Mouse (Mus musculus): Measurements from ENCODE around the gene Psmd7. TPM values are rescaled to one million over a fixed set of nuclear protein-coding genes. Genes with fewer than 3 reads are reported as not detected.

The Psmd7 gene
- total RNA-seq, 4 experiments from 2014 or later: 105 to 114 (median 109) TPM

DNA sequence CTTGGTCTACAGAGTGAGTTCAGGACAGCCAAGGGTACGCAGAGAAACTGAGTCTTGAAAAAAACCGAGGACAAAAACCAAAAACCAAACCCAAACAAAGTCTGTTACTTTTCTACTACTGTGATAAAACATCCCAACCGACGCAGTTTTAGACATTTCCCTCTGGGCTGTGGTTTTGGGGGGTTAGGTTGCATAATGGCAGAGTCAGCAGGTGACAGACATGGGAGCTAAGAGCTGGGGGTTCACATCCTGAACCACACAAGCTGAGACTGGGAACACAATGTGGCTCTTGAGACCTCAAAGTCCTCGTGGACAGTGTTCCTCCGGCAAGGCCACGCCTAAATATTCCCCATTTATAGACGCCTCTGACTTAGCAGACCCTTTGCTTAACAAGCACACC is 10.1 kb downstream of the Psmd7 start:
- DNase-seq (ENCODE audit: low spot score in 2 of 2): no peak

DNA sequence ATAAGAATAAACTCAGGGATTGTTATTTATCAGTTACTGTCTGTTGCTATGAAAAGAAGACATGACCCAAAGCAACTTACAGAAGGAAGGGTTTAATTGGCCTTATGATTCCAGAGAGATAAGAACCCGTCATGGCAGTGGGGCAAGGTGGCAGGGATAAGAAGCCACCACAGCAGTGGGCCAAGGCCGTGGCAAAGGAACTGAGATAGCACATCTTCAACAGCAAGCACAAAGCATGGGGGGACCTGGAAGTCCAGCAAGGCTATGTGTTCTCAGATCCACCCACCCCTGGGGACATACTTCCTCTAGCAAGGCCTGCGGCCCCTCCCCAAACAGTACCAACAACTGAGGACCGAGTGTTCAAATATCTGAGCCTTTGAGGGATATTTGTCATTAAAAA is 10.6 kb downstream of the Psmd7 start:
- no peak for DNase-seq (ENCODE audit: low spot score in 2 of 2)

- peak; percentile 67 to 77 for DNase-seq (ENCODE audit: low spot score in 2 of 2)
Observed at GRCm38 (mm10) chr8:107576702-107577101, 11.6 kb downstream of the Psmd7 start.

GRCm38 (mm10) chr8:107574771-107575170 is 13.5 kb downstream of the Psmd7 start:
- no peak for DNase-seq (ENCODE audit: low spot score in 2 of 2)

GRCm38 (mm10) chr8:107572497-107572896 is 15.8 kb downstream of the Psmd7 start:
- DNase-seq (ENCODE audit: low spot score in 2 of 2): peak in 1 of 2 experiments; percentile 32

DNA sequence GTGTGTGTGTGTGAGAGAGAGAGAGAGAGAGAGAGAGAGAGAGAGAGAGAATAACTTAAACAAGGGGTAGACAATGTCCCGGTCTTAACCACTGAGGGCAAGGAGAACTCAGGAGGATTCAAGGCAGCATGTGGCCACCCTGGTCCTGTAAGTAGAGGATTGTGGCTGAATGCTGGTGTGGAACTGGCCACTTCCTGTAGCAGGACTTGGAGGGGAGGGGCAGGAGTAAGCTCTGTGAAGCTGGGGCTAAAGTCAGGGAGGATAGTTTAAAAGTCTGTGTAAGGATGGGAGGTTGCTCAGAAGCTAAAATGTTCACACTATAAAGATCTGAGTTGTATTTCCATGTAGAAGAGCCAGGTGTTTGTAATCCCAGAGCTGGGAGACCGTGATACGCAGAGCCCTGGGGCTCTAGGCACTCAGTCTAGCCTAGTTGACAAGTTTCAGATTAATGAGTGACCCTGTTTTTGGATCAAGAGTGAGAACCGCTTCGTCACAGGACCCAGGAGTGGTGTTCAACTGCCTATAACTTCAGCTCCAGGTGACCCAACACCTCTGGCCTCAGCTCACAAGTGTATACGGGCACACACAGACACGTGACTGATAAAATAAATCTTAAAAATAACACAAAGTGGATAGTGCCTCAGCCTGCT is 16.7 kb downstream of the Psmd7 start:
- DNase-seq (ENCODE audit: low spot score in 2 of 2): no peak

DNA sequence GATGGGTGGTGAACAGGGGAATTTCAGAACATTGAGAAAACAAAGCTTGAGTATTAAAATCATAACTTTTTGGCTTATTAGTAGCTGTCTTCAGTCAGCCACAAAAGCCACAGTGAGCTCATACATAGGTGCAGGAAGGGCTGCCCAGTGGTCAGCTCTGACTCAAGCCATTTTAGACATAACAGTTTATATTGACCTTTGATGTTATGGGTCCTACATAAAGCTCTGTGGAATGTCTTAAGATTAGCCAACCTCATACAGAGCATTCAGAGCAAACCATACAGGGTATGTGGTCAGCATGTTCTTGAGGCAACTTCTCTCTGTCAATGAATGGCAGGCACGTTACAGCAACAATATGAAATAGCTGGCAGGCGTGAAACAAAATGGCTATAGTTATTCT is 17.2 kb downstream of the Psmd7 start:
- DNase-seq (ENCODE audit: low spot score in 2 of 2): no peak

DNA sequence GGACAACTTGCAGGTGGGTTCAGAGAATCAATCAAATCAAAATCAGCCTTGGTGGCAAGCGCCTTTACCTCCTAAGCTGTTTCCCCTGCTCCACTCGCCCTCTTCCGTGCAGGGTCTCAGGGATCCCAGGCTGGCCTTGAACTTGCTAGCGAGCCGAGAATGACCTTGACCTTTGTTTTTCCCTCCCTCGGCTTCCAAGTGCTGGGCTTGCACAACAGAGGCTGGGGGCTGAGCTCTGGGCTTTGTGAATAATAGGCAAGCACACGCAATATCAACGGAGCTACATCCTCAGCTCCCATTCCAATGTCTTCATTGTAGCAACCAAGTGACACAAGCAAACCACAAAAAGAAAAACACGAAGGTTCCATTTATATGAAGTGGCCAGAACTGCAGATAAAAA is 26.1 kb downstream of the Psmd7 start:
- DNase-seq (ENCODE audit: low spot score in 2 of 2): no peak

DNA sequence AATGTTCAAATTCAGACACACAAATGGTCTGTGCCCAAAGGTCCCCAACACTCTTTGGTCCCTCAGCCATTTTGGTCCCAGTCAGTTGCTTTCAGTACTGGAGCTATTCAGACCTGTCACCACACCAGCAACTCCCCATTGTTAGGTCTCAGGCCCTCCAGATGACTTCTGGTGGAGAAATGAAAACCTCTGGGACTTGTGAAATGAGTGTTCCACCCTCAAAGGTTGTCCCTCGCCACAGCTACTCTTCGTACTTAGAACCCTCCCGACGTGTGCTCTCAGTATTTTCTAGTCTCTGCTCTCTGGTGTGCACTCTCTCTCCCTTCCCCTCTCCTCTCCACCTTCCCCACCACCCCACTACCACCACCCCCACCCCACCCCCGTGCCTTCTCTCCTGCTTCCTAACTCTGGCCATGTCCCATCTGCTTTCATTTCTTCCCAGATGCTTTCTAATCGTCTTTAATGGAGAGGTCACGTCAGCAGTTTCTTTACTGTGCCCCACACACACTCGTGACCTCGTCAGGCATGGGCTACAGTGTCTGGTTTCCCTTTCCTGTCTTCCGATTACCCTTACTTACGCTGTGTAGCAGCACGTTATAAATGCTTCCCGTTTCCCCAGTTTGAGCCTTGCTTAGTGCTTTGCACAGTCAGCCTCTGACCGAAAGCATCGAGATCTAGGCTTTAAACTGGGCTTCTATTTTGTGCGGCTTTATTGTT is 27.3 kb downstream of the Psmd7 start:
- no peak for DNase-seq (ENCODE audit: low spot score in 2 of 2)

DNA sequence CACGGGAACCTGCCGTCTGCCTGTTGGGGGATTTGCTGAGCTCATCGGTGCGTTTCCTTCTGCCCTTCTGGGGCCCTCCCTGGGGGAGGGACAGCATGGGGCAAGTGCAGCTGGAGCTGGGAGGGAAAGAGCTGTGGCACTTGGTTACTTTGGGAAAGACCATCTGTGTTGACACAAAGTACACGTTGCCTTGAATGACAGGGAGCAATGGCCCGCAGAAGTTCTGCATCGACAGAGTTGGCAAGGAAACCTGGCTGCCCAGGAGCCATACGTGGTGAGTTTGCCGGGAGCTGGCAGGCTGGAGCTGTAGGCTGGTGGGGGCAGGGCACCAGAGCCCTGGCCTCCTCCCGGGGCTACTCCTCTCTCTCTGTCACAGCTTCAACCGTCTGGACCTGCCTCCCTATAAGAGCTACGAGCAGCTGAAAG is 31.7 kb downstream of the Psmd7 start:
- DNase-seq (ENCODE audit: low spot score in 2 of 2): no peak

DNA sequence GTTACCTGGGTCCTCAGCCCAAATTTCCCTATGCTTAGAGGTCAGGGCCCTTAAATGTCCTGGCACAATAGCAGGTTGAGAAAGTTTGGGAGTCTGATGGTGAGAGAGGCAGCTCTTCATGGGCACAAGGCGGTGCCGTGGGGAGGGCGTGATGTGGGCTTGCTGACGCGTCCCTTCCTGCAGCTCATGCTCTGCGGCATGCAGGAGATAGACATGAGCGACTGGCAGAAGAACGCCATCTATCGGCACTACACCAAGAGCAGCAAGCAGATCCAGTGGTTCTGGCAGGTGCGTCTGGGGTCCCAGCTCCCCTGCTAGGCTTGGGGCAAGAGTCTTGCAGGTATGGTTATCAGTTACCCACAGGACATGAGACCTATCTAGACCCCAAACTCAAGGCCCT is 33.0 kb downstream of the Psmd7 start:
- no peak for DNase-seq (ENCODE audit: low spot score in 2 of 2)

GRCm38 (mm10) chr8:107552234-107552633 is 36.0 kb downstream of the Psmd7 start:
- DNase-seq (ENCODE audit: low spot score in 2 of 2): no peak

GRCm38 (mm10) chr8:107546817-107547216 is 41.4 kb downstream of the Psmd7 start:
- no peak for DNase-seq (ENCODE audit: low spot score in 2 of 2)

DNA sequence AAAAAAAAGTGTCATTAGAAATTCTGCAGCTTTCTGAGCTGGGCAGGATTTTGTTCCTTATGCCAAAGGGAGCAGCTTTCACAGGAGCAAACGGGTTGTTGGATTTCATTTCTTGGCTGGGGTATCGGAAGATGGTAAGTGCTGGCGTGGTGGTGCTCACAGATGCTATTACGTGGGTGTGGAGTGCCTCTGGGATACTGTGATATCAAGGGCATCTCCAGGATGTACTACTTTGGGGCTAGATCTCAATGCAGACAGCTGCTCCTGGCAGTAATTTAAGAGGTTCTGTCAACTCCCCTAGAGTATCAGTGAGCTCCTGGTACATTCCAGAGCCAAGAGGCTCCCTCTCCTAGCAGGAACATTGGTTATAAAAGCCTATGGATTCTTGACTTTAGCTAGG is 42.1 kb downstream of the Psmd7 start:
- DNase-seq (ENCODE audit: low spot score in 2 of 2): peak in 1 of 2 experiments; percentile 64

DNA sequence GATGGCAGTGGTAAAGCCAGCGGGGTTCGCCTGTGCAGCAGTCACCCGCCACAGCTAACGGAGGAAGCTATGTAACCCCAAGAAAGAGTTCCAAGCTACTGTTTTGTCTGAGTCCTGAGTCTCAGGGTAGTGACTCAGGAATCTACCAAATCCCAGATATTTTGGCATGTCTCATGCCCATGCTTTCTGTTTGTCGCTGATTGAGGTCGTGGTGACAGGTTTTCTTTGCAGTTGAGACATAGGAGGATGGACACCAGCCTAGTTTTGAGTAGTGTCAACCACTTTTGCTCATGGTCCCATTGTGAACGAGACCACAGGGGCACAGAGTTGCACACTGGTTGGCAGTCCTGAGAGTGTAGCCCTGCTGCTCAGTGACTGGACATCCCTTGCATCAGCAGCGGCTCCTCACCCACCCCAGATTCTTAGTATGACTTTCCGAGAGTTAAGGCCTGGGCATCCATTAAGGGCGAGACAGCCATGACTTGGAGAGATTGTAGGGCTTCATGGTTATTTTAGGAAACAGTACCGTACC is 42.6 kb downstream of the Psmd7 start:
- DNase-seq (ENCODE audit: low spot score in 2 of 2): no peak

DNA sequence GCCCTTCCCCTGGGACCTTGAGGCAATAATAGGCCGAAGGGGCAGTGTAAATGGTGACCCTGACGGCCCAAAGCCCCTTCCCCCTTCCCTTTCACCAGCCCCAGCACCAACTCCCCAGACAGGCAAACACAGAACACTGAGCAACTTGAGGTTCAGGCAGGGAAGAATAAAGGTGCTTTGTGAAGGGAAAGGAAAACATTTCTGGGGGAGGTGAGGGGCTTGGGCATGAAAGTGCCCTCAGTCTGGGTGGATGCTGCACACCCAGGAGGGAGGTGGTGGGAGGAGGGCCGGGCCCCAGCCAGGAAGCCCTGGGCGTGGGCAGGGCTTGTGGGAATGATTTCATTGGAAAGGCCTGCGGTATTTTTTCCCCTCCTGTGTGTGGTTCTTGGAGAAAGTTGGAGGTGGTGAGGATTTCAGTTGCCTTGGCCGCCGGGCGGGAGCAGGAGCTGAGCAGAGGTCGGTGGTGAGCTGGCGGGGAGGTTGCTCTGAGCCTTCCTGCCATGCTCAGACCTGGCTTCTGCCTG is 43.6 kb downstream of the Psmd7 start:
- DNase-seq (ENCODE audit: low spot score in 2 of 2): peak in 1 of 2 experiments; percentile 47

DNA sequence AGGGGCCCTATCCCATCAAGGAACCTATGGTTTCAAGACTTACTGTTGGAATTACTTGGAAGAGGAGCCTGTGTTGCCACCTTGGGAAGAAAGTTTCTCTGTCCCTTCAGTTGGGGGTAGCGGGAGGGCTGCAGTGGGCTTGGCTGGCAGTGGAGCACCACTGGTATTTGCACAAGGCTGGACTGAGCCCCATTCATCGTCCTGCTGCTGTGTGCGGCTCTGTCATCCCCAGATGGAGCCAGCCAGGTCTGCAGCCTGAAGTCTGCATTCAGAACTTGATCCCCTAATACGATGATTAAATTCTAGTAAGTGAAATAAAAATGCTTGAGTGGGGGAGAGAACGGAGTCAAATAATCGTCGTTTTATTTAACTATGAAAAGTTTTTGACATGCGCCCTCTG is 44.1 kb downstream of the Psmd7 start:
- no peak for DNase-seq (ENCODE audit: low spot score in 2 of 2)

GRCm38 (mm10) chr8:107543714-107544113 is 44.5 kb downstream of the Psmd7 start:
- DNase-seq (ENCODE audit: low spot score in 2 of 2): no peak

GRCm38 (mm10) chr8:107542151-107542550 is 46.1 kb downstream of the Psmd7 start:
- DNase-seq (ENCODE audit: low spot score in 2 of 2): no peak

GRCm38 (mm10) chr8:107541369-107541768 is 46.9 kb downstream of the Psmd7 start:
- DNase-seq (ENCODE audit: low spot score in 2 of 2): no peak

GRCm38 (mm10) chr8:107540623-107541022 is 47.6 kb downstream of the Psmd7 start:
- no peak for DNase-seq (ENCODE audit: low spot score in 2 of 2)

DNA sequence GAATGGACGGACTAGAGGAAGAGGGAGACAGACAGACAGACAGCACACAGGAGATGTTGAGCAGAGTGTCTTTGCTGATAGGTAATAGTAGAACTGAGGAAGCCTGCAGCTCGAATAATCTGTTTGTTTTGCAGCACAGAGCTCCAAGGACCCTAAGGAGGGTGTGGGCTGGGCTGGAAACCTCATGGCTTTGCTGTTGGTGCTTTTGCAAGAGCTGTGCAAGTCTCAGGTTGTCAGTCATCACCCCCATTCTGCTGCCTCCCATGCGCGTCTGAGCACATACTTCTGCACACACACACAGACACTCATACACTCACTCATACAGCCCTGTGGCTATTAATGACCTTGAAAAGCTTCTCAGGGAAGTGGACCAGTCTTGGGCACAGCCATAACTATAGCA is 50.8 kb downstream of the Psmd7 start:
- no peak for DNase-seq (ENCODE audit: low spot score in 2 of 2)
